Mouse (Mus musculus) forebrain, embryonic 16.5 days (tissue): ENCODE measurements around the gene Marc1. TPM values are rescaled to one million over a fixed set of nuclear protein-coding genes. Genes with fewer than 3 reads are reported as not detected.

Source experiments
- ATAC-seq: fragments of 200-750 bp; cut with Nextera tagmentation; 2 replicates; pipeline ENCODE4 v1.8.0; 2017; ENCODE audit warnings: mild to moderate bottlenecking, moderate library complexity
- H3K27ac ChIP-seq: fragments of 300-500 bp; sonication (generic); 2 replicates; pipeline ENCODE4 v1.5.1; 2014; ENCODE audit warnings: low read length, control low read depth
- H3K27me3 ChIP-seq: fragments of 300-500 bp; sonication (generic); replicated peaks from 2 replicates; pipeline ENCODE4 v1.6.1; 2014; ENCODE audit warnings: low read length; ENCODE audit not compliant: control insufficient read depth, insufficient read depth
- H3K36me3 ChIP-seq: fragments of 300-500 bp; sonication (generic); 2 replicates; pipeline ENCODE4 v1.6.1; 2014; ENCODE audit not compliant: control insufficient read depth, insufficient read depth
- H3K4me1 ChIP-seq: fragments of 300-500 bp; sonication (generic); replicated peaks from 2 replicates; pipeline ENCODE4 v1.6.1; 2014; ENCODE audit warnings: low read length; ENCODE audit not compliant: control insufficient read depth, insufficient read depth
- H3K4me2 ChIP-seq: fragments of 300-500 bp; sonication (generic); 2 replicates; pipeline ENCODE4 v1.6.1; 2014; ENCODE audit warnings: mild to moderate bottlenecking, low read length, control low read depth
- H3K4me3 ChIP-seq: fragments of 300-500 bp; sonication (generic); replicated peaks from 2 replicates; pipeline ENCODE4 v1.5.1; 2014; ENCODE audit warnings: mild to moderate bottlenecking, low read length, control low read depth
- H3K9ac ChIP-seq: fragments of 300-500 bp; sonication (generic); replicated peaks from 2 replicates; pipeline ENCODE4 v1.6.1; 2014; ENCODE audit warnings: low read depth, low read length, control low read depth
- H3K9me3 ChIP-seq: fragments of 300-500 bp; sonication (generic); 2 replicates; pipeline ENCODE4 v1.6.1; 2016; ENCODE audit warnings: low read length; ENCODE audit not compliant: control insufficient read depth
- WGBS: fragments of 180-500 bp; shearing (Covaris S2); extraction: QIAGEN DNeasy Blood & Tissue Kit; methylation state at CpG from one replicate; pipeline ENCODE4 v1.1.7; 2014; 5-methylcytosine and 5-hydroxymethylcytosine counted together
- polyA plus RNA-seq: library from polyadenylated mRNA; unstranded; fragments of >200 nt; fragmentation: Nextera tagmentation; extraction: Ambion mirVana; gene quantifications from 2 replicates; pipeline ENCODE4 v1.2.1, GENCODE M21; 2015

The Marc1 gene
- polyA plus RNA-seq = 0.12 TPM in 1 of 2 replicates, not detected in the other

DNA sequence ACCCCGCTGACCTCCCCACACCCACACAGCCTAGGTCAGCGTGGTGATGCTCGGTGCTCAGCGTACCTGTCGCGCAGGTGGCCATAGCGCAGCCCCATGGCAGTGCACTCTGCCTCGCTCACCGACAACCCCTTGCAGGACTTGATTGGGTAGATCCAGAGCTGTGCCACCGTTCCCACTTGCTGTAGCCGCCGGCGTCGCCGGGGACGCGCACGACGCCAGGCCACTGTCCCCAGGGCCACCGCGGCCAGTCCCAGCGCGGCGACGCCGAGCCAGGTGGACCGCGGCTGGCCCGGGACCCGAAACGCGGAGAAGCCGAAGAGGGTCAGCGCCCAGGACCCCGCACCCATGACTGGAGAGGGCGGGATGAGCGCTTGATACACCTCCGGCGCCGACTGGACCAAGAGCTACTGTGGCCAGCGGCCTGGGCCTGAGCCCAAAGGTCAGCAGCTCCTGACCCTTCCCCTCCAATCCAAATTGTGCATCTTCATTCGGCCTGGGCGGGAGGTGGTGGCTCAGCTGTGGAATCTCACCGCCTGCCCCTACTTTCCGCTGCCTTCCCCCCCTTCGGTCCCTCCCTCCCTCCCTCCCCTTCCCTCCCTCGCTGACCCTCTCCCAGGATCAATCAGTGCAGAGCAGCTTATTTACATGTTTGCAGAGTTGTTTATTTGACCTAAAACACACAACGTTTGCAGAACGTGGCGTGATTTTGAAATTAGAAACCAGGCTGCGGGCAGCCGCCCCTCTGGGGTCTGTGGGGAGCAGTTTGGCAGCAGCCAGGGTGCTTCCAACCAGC, at the start of gene Marc1:
Marc1 (minus strand) TSS at position 534 of the 796 bp plus-strand sequence.
- 6% methylated on average over 51 of the region's 52 CpGs for WGBS
- H3K27me3 ChIP-seq = peaks cover 8% of the 10 kb centered on the region; the same call in 1 of the 2 replicates
- H3K9ac ChIP-seq = peak within 1 kb of the TSS; percentile 40
- H3K9me3 ChIP-seq = no peaks in the 10 kb centered on the region
- peak within 1 kb of the TSS; percentile 53 for H3K4me2 ChIP-seq
- ATAC-seq = peak; percentile 23
- no peak within 1 kb of the TSS for H3K27ac ChIP-seq
- no peaks in the 10 kb centered on the region for H3K36me3 ChIP-seq
- peak within 1 kb of the TSS; percentile 29 for H3K4me3 ChIP-seq
- peaks cover 6% of the 10 kb centered on the region for H3K4me1 ChIP-seq

DNA sequence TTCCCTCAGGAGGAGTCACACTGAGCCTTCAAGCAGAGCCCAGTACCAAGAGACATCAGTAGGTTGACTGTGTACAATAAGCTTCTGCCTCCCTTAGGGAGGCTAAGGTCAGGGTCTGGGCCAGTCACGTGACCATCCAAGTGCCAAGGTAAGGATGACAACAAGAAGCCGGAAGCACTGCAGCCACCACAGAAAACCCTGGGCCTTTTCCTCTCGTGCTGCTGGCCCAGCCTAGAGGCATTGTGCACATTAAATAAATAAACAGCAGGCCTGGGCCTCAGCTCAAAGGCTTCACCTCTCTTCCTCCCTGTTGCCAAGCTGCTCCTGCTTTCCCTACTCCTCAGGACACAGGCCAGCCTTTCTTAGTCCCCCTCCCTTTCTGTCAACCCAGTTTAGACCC, 49.2 kb upstream of the Marc1 start:
- ATAC-seq = no peak
- Histone ChIP-seq H3K4me1 (no peaks in the 10 kb centered on the region), H3K4me3 (no peak overlapping the region), H3K27ac (no peak overlapping the region), H3K27me3 (no peaks in the 10 kb centered on the region), H3K4me2 (no peak overlapping the region), H3K36me3 (no peaks in the 10 kb centered on the region), H3K9me3 (no peaks in the 10 kb centered on the region), H3K9ac (no peak overlapping the region)
- 61% methylated on average over 3 of the region's 3 CpGs for WGBS

DNA sequence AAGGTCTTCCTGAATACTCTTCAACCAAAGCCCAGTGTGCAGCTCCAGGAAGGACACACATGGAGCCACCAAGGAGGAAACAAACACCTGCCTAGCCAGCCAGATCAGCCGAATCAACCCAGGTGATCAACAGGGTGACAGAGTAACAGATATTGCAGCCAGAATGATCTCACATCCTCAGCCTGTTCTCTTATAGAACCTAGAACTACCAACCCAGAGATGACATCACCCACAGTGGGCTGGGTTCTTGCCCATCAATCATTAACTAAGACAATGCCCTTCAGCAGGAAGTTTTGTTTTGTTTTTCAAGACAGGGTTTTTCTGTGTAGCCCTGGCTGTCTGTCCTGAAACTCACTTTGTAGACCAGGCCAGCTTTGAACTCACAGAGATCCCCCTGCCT, 47.1 kb upstream of the Marc1 start:
- 93% methylated on average over 1 of the region's 1 CpGs for WGBS
- H3K36me3 ChIP-seq = no peaks in the 10 kb centered on the region
- no peaks in the 10 kb centered on the region for H3K27me3 ChIP-seq
- H3K4me1 ChIP-seq = 0 out of 2 replicates have a peak, but pooled peaks cover 3% of the 10 kb centered on the region
- H3K27ac ChIP-seq = no peak overlapping the region
- H3K9me3 ChIP-seq = no peaks in the 10 kb centered on the region
- no peak overlapping the region for H3K4me3 ChIP-seq
- no peak overlapping the region for H3K9ac ChIP-seq
- H3K4me2 ChIP-seq = no peak overlapping the region
- no peak for ATAC-seq

DNA sequence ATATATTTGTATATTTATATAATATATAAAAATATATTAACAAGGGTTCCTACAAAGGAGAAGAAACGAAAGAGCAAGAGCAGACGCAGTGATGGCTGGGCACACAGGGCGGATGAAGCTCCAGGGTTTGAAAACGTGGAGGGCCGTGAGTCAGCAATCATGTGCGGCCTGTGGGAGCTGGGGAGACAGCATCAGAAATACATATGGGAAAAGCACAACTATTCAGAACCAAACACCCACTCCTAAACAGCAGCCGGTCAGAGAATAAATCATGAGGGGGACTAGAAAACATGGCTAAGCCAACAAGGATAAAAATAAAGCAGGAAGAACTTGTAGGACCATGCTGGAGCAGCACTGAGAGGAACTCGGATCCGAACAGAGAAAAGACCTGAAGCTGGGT, 46.1 kb upstream of the Marc1 start:
- no peaks in the 10 kb centered on the region for H3K9me3 ChIP-seq
- no peak for ATAC-seq
- 86% methylated on average over 9 of the region's 9 CpGs for WGBS
- no peak overlapping the region for H3K4me2 ChIP-seq
- no peaks in the 10 kb centered on the region for H3K27me3 ChIP-seq
- H3K36me3 ChIP-seq = no peaks in the 10 kb centered on the region
- H3K4me1 ChIP-seq = peaks cover 6% of the 10 kb centered on the region; the same call in 1 of the 2 replicates
- no peak overlapping the region for H3K27ac ChIP-seq
- no peak overlapping the region for H3K9ac ChIP-seq
- no peak overlapping the region for H3K4me3 ChIP-seq

DNA sequence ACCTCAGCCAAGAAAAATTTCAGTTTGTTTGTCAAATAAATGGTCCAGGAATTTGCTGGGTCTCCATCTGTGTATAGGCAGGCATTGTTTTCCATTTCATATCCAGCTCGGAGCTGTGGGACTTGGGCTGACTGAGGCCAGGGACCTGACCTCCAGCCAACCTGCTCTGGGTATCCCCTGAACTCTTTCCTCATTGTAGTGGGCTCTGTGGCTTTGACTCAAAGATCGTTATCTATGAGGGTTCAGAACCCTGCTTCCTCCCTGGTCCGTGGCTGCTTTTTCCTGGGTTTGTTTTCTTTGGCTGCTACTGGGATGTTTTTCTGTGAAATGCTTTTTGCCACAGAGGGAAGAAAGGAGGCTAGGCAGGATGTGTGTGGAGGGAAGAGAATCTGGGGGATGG, 42.8 kb upstream of the Marc1 start:
- peaks cover 11% of the 10 kb centered on the region for H3K4me1 ChIP-seq
- H3K27me3 ChIP-seq = no peaks in the 10 kb centered on the region
- H3K9ac ChIP-seq = no peak overlapping the region
- H3K9me3 ChIP-seq = no peaks in the 10 kb centered on the region
- no peak for ATAC-seq
- WGBS = 47% methylated on average over 3 of the region's 3 CpGs
- no peaks in the 10 kb centered on the region for H3K36me3 ChIP-seq
- H3K27ac ChIP-seq = no peak overlapping the region
- H3K4me2 ChIP-seq = no peak overlapping the region
- H3K4me3 ChIP-seq = no peak overlapping the region

DNA sequence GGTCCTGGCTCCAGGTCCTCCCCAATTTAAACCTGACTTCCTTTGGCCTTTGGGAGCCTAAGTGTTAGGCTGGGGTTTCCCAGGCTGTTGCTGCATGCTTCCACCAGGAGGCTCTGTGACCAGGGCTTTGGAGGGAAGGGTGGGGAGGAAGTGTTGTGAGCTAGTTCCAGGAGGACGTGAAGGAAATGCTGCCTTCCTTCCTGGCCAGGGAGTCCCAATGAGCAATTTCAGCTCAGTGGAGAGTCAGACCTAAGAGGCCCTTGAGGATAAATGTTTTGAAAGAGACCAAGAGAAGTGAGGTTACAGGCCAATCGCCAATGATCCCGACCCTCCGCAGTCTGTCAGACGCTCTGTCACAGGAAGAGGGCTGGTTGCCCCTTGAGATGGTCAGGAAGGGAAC, 42.2 kb upstream of the Marc1 start:
- Histone ChIP-seq H3K4me2 (no peak overlapping the region), H3K36me3 (no peaks in the 10 kb centered on the region), H3K4me1 (peaks cover 11% of the 10 kb centered on the region), H3K4me3 (no peak overlapping the region), H3K9me3 (no peaks in the 10 kb centered on the region), H3K9ac (no peak overlapping the region), H3K27ac (no peak overlapping the region), H3K27me3 (no peaks in the 10 kb centered on the region)
- 23% methylated on average over 5 of the region's 5 CpGs for WGBS
- ATAC-seq = peak; percentile 51

DNA sequence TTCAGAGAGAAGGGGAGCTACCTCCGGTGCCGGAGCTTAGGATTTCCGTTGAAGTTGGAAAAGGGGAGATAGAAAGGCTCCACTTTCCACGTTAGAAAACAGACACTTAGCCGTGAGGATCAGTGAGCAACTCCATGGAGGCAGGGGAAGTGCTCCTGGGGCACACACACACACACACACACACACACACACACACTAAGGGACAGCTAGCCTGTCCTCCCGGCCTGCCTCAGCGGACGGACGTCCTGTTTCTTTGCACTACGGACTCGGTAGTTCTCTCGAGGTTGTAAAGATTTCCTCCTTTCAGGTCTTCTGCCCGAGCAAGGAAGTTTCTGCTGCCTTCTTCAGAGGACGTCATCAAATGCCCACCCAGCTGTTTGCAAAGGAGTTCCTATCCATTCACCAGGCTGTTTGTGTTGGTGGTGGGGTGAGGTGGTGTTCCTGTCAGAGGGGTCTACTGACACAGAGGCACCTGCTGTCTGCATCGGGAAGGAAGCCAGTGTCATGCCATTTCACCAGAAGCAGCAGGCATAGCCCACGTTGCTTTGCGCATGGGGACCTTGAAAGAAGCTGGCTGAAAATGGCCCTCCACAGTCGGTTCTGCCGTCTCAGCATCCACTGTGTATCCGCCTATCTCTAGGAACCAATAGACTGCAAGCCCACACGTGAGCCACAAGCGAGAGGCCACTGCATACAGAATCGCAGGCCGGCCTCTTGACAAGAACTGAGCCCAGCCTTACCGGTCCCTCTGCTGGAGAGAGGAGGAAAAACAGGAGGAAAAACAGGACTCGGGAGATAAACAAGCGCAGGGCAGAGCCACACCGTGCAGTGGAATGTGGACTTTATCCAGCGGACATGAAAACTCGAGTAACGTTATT, 40.9 kb upstream of the Marc1 start:
- Histone ChIP-seq H3K4me2 (peak overlapping the region; percentile 48), H3K4me1 (peaks cover 11% of the 10 kb centered on the region), H3K36me3 (no peaks in the 10 kb centered on the region), H3K27me3 (0 out of 2 replicates have a peak, but pooled peaks cover under 1% of the 10 kb centered on the region), H3K4me3 (peak overlapping the region; percentile 25), H3K9me3 (no peaks in the 10 kb centered on the region), H3K9ac (0 out of 2 replicates have a peak overlapping the region, but pooled peaks have one; percentile 32), H3K27ac (no peak overlapping the region)
- ATAC-seq = peak; percentile 95
- WGBS = 12% methylated on average over 31 of the region's 31 CpGs

DNA sequence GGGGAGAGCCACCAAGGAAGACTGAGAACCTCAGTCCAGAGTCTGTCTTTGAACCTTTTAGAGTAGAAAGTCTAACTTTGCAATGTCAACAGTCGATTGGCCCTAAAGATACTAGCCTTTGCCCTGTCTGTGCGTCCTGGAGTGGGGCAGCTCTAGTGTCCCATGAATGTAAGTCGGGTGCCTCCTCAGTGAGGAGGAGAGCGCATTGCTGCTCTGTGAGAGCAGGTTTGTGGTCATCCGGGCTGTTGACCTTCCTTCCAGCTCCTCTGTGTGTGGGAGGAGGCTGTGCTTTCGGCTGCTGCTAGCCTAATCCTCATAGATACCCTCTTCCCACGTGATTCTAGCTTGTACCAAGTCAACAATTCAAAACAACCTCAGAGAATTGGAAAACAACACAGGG, 40.1 kb upstream of the Marc1 start:
- Histone ChIP-seq H3K27ac (no peak overlapping the region), H3K4me2 (no peak overlapping the region), H3K4me1 (peaks cover 15% of the 10 kb centered on the region), H3K9me3 (no peaks in the 10 kb centered on the region), H3K36me3 (no peaks in the 10 kb centered on the region), H3K9ac (no peak overlapping the region), H3K4me3 (no peak overlapping the region), H3K27me3 (0 out of 2 replicates have a peak, but pooled peaks cover 2% of the 10 kb centered on the region)
- no peak for ATAC-seq
- WGBS = 49% methylated on average over 7 of the region's 7 CpGs

DNA sequence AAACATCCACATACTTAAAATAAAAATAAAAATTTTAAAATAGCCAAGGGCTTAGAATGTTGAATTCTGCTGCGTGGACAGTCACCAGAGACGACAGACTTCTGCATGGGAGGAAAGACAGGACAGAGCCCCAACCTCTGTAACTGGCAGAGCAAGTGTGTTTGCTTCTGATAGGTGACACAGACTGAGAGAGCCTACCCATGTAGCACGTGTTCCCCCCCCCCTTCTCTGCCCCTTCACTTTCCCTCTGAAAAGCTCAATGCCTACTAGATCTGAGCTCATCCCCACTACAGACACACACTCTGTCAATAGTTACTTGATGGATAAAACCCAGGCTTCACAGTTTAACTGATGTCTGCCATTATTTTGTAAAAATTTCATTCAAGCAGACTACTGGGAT, 35.9 kb upstream of the Marc1 start:
- no peak overlapping the region for H3K4me2 ChIP-seq
- H3K27me3 ChIP-seq = 0 out of 2 replicates have a peak, but pooled peaks cover 2% of the 10 kb centered on the region
- H3K9ac ChIP-seq = no peak overlapping the region
- H3K9me3 ChIP-seq = no peaks in the 10 kb centered on the region
- no peaks in the 10 kb centered on the region for H3K36me3 ChIP-seq
- H3K4me3 ChIP-seq = no peak overlapping the region
- H3K4me1 ChIP-seq = peaks cover 19% of the 10 kb centered on the region
- no peak overlapping the region for H3K27ac ChIP-seq
- 56% methylated on average over 3 of the region's 3 CpGs for WGBS
- no peak for ATAC-seq
